Mouse (Mus musculus) lung, adult 2 months (tissue): ENCODE data around the gene Nhej1.

ENCODE experiments used
- CTCF ChIP-seq: fragments of 200-500 bp; IDR thresholded peaks from 2 replicates; pipeline ENCODE4 v1.5.1; 2011; ENCODE audit warnings: mild to moderate bottlenecking, low read length, control low read depth; ENCODE audit not compliant: insufficient read depth
- POLR2A ChIP-seq: fragments of 200-500 bp; IDR thresholded peaks from 2 replicates; pipeline ENCODE4 v1.6.1; 2011; ENCODE audit warnings: low read depth, mild to moderate bottlenecking, control low read depth, low read length, borderline replicate concordance; ENCODE audit errors: extremely low read depth

GRCm38 (mm10) chr1:75027061-75027779, 97.8 kb downstream of the Nhej1 start:
- no peak for TF ChIP-seq CTCF
- no peak for TF ChIP-seq POLR2A
